Mouse (Mus musculus): ENCODE measurements around the gene Tnfrsf22. TPM values are rescaled to one million over a fixed set of nuclear protein-coding genes. Genes with fewer than 3 reads are reported as not detected.

The Tnfrsf22 gene
- 8.1 TPM for polyA plus RNA-seq (2014; fragmentation: Illumina TruSeq; extraction: RNeasy Lipid Tissue Mini Kit (QIAGEN cat#74804))

GRCm38 (mm10) chr7:143649034-143649768 is at the start of gene Tnfrsf22:
Tnfrsf22 (minus strand) TSS chr7:143649661.

DNA sequence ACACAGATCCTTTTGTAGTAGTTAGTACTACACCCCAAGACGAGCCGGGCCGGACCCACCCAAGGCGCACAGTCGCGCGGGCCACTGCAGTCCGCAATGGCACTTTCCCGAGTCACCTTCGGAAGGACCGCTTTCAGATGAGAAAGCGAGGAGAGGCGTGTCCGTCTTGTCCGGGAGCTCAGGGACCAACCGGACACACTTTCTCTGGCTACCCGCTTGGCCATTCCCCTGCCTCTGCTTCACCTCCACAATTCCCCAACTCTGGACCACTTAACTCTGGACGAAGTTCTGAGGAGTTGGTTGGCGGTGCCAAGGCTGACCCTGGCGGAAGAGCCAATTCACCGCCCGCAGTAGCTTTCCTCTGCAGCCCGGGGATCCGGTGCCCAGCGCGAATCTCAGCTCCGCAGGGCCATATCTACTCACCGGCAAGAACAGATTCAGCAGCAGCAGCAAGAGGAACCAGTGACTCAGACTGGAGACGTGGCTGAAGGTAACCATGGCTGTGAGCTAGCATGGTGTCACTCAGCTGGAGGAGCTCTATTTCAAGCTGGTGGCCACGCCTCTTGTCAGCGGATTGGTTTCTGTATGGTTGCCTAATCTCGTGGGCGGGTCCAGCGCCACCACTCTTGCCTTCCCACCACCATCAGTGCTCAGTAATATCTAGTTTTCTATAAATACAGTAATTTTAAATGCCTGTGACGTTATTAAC is 36.1 kb upstream of the Tnfrsf22 start, which contains the start of gene Tnfrsf23:
TSS of gene Tnfrsf23 (minus strand) at position 514 of the 709 bp plus-strand sequence.

GRCm38 (mm10) chr7:143628540-143628939 is 20.9 kb downstream of the Tnfrsf22 start, which contains the start of gene Tnfrsf26:
Tnfrsf26 (minus strand) TSS chr7:143628722.

GRCm38 (mm10) chr7:143599428-143600230 is 49.8 kb downstream of the Tnfrsf22 start, which contains the start of gene Cars:
Cars (minus strand) TSS chr7:143600090.

Other genes starting within 250 kb of the Tnfrsf22 start
- gene Cdkn1c, start 188.6 kb downstream of the Tnfrsf22 start, polyA plus RNA-seq (2014; fragmentation: Illumina TruSeq; extraction: RNeasy Lipid Tissue Mini Kit (QIAGEN cat#74804)), result 33.8 TPM
- not detected for gene Slc22a18, start 175.9 kb downstream of the Tnfrsf22 start, polyA plus RNA-seq (2014; fragmentation: Illumina TruSeq; extraction: RNeasy Lipid Tissue Mini Kit (QIAGEN cat#74804))
- gene Phlda2, start 146.5 kb downstream of the Tnfrsf22 start, polyA plus RNA-seq (2014; fragmentation: Illumina TruSeq; extraction: RNeasy Lipid Tissue Mini Kit (QIAGEN cat#74804)), result not detected
- 135 TPM for gene Nap1l4, start 100.6 kb downstream of the Tnfrsf22 start, polyA plus RNA-seq (2014; fragmentation: Illumina TruSeq; extraction: RNeasy Lipid Tissue Mini Kit (QIAGEN cat#74804))
- 17.6 TPM for gene Cars, start 49.6 kb downstream of the Tnfrsf22 start, polyA plus RNA-seq (2014; fragmentation: Illumina TruSeq; extraction: RNeasy Lipid Tissue Mini Kit (QIAGEN cat#74804))
- 0.88 TPM for gene Tnfrsf26, start 20.9 kb downstream of the Tnfrsf22 start, polyA plus RNA-seq (2014; fragmentation: Illumina TruSeq; extraction: RNeasy Lipid Tissue Mini Kit (QIAGEN cat#74804))
- gene Tnfrsf23, start 36.2 kb upstream of the Tnfrsf22 start, polyA plus RNA-seq (2014; fragmentation: Illumina TruSeq; extraction: RNeasy Lipid Tissue Mini Kit (QIAGEN cat#74804)), result 2.8 TPM
- 4.2 TPM for gene Osbpl5, start 107.3 kb upstream of the Tnfrsf22 start, polyA plus RNA-seq (2014; fragmentation: Illumina TruSeq; extraction: RNeasy Lipid Tissue Mini Kit (QIAGEN cat#74804))
- gene Mrgprg, start 117.3 kb upstream of the Tnfrsf22 start, polyA plus RNA-seq (2014; fragmentation: Illumina TruSeq; extraction: RNeasy Lipid Tissue Mini Kit (QIAGEN cat#74804)), result not detected
- 0.26 TPM for gene Mrgpre, start 134.8 kb upstream of the Tnfrsf22 start, polyA plus RNA-seq (2014; fragmentation: Illumina TruSeq; extraction: RNeasy Lipid Tissue Mini Kit (QIAGEN cat#74804))
- 3.2 TPM for gene Nadsyn1, start 173.2 kb upstream of the Tnfrsf22 start, polyA plus RNA-seq (2014; fragmentation: Illumina TruSeq; extraction: RNeasy Lipid Tissue Mini Kit (QIAGEN cat#74804))
- gene Dhcr7, start 173.5 kb upstream of the Tnfrsf22 start, polyA plus RNA-seq (2014; fragmentation: Illumina TruSeq; extraction: RNeasy Lipid Tissue Mini Kit (QIAGEN cat#74804)), result 7.1 TPM
- not detected for gene Gm498, start 217.2 kb upstream of the Tnfrsf22 start, polyA plus RNA-seq (2014; fragmentation: Illumina TruSeq; extraction: RNeasy Lipid Tissue Mini Kit (QIAGEN cat#74804))

All from ovary, adult 10 weeks (tissue).